Mouse (Mus musculus): Measurements from ENCODE around the gene Hist1h2ah. TPM values are rescaled to one million over a fixed set of nuclear protein-coding genes. Genes with fewer than 3 reads are reported as not detected.
"Not testable (repeated sequence)": the region's sequence is repeated elsewhere in the genome, so short reads cannot be mapped to it uniquely, and the experiment has no call there.

Gene Hist1h2ah
- 10 to 100 TPM; 10.9 to 12.6 TPM for total RNA-seq (2021)
- long read RNA-seq, experiment 1: 0 reads
- long read RNA-seq, experiment 2: 0 reads

- DNase-seq: peak; percentile 90 to 91
Measured at GRCm38 (mm10) chr13:22035267-22036148, at the start of gene Hist1h2ah, which contains the start of gene Hist1h2bk. Gene Hist1h2ah, minus strand, starts transcription at chr13:22035568. Gene Hist1h2bk, plus strand, starts transcription at chr13:22035870.

- DNase-seq: not testable (repeated sequence)
Measured at GRCm38 (mm10) chr13:22084140-22084539, 48.8 kb upstream of the Hist1h2ah start, which contains the start of gene Vmn1r188. Gene Vmn1r188, plus strand, starts transcription at chr13:22084440.

- no peak for DNase-seq
Measured at GRCm38 (mm10) chr13:22063468-22063867, 28.1 kb upstream of the Hist1h2ah start.

GRCm38 (mm10) chr13:22061422-22061821 lies 26.1 kb upstream of the Hist1h2ah start:
- DNase-seq: no peak

- DNase-seq: no peak
Measured at GRCm38 (mm10) chr13:22053754-22054153, 18.4 kb upstream of the Hist1h2ah start.

GRCm38 (mm10) chr13:22051523-22051859 lies 16.1 kb upstream of the Hist1h2ah start:
- no peak for DNase-seq

- peak; percentile 91 to 93 for DNase-seq
Measured at GRCm38 (mm10) chr13:22050591-22051522, 15.5 kb upstream of the Hist1h2ah start.

GRCm38 (mm10) chr13:22049737-22050440 lies 14.5 kb upstream of the Hist1h2ah start:
- no peak for DNase-seq

GRCm38 (mm10) chr13:22049041-22049440 lies 13.7 kb upstream of the Hist1h2ah start:
- DNase-seq: no peak

- DNase-seq: no peak
Measured at GRCm38 (mm10) chr13:22045311-22045710, 9.9 kb upstream of the Hist1h2ah start.

GRCm38 (mm10) chr13:22044432-22045155 lies 9.2 kb upstream of the Hist1h2ah start:
- DNase-seq: no peak

- DNase-seq: peak in 1 of 2 experiments; percentile 54
Measured at GRCm38 (mm10) chr13:22043503-22044431, 8.4 kb upstream of the Hist1h2ah start.

- DNase-seq: peak; percentile 93 to 95
Measured at GRCm38 (mm10) chr13:22042568-22043502, 7.5 kb upstream of the Hist1h2ah start, which contains the start of the genes Hist1h2ag and Hist1h2bj. Gene Hist1h2ag, minus strand, starts transcription at chr13:22042944. Gene Hist1h2bj, plus strand, starts transcription at chr13:22043214.

- no peak for DNase-seq
Measured at GRCm38 (mm10) chr13:22041651-22042567, 6.5 kb upstream of the Hist1h2ah start.

- DNase-seq: peak; percentile 96 to 98
Measured at GRCm38 (mm10) chr13:22041142-22041536, 5.8 kb upstream of the Hist1h2ah start, which contains the start of gene Hist1h4i. Gene Hist1h4i, minus strand, starts transcription at chr13:22041362.

- DNase-seq: no peak
Measured at GRCm38 (mm10) chr13:22040464-22041141, 5.2 kb upstream of the Hist1h2ah start.

- no peak for DNase-seq
Measured at GRCm38 (mm10) chr13:22039951-22040463, 4.6 kb upstream of the Hist1h2ah start.

Measured in heart, adult 18-20 months (tissue).